Mouse (Mus musculus) liver, embryonic 12.5 days (tissue): ENCODE data around the gene Skp2. TPM values are rescaled to one million over a fixed set of nuclear protein-coding genes. Genes with fewer than 3 reads are reported as not detected.
A peak's percentile ranks its signal among the peaks of the same experiment; 100 is the strongest.

Experiments used
- ATAC-seq: fragments of 200-750 bp; cut with Nextera tagmentation; 2 replicates; pipeline ENCODE4 v1.8.0; 2017; ENCODE audit warnings: moderate number of reproducible peaks, mild to moderate bottlenecking, moderate library complexity
- H3K27ac ChIP-seq: fragments of 300-500 bp; sonication (generic); 2 replicates; pipeline ENCODE4 v1.5.1; 2016; ENCODE audit warnings: mild to moderate bottlenecking
- H3K27me3 ChIP-seq: fragments of 300-500 bp; sonication (generic); replicated peaks from 2 replicates; pipeline ENCODE4 v1.6.1; 2016; ENCODE audit warnings: mild to moderate bottlenecking, moderate library complexity
- H3K36me3 ChIP-seq: fragments of 300-500 bp; sonication (generic); 2 replicates; pipeline ENCODE4 v1.6.1; 2016; ENCODE audit warnings: mild to moderate bottlenecking, moderate library complexity
- H3K4me1 ChIP-seq: fragments of 300-500 bp; sonication (generic); 2 replicates; pipeline ENCODE4 v1.6.1; 2016
- H3K4me2 ChIP-seq: fragments of 300-500 bp; sonication (generic); 2 replicates; pipeline ENCODE4 v1.6.1; 2016; ENCODE audit warnings: mild to moderate bottlenecking, moderate library complexity
- H3K4me3 ChIP-seq: fragments of 300-500 bp; sonication (generic); 2 replicates; pipeline ENCODE4 v1.5.1; 2016; ENCODE audit warnings: mild to moderate bottlenecking, moderate library complexity
- H3K9ac ChIP-seq: fragments of 300-500 bp; sonication (generic); 2 replicates; pipeline ENCODE4 v1.6.1; 2016; ENCODE audit warnings: mild to moderate bottlenecking, moderate library complexity
- H3K9me3 ChIP-seq: fragments of 300-500 bp; sonication (generic); replicated peaks from 2 replicates; pipeline ENCODE4 v1.6.1; 2016; ENCODE audit warnings: mild to moderate bottlenecking, moderate library complexity
- WGBS: fragments of 180-500 bp; shearing (Covaris S2); methylation state at CpG from one replicate; pipeline ENCODE4 v1.1.7; 2016; ENCODE audit not compliant: insufficient replicate concordance; 5-methylcytosine and 5-hydroxymethylcytosine counted together
- polyA plus RNA-seq: library from polyadenylated mRNA; unstranded; fragments of >200 nt; fragmentation: Nextera tagmentation; extraction: Ambion mirVana; gene quantifications from 2 replicates; pipeline ENCODE4 v1.2.1, GENCODE M21; 2016

Gene Skp2
- polyA plus RNA-seq, 1 experiment from 2014 or later = 43.0 TPM

GRCm38 (mm10) chr15:9087895-9088682, 67.1 kb downstream of the Skp2 start:
- Histone ChIP-seq H3K9ac (no peak overlapping the region), H3K36me3 (peaks cover 98% of the 10 kb centered on the region), H3K4me2 (no peak overlapping the region), H3K9me3 (no peaks in the 10 kb centered on the region), H3K4me3 (no peak overlapping the region), H3K27me3 (no peaks in the 10 kb centered on the region), H3K4me1 (peaks cover 85% of the 10 kb centered on the region), H3K27ac (peak overlapping the region; percentile 76)
- WGBS = 86% methylated on average over 17 of the region's 17 CpGs
- no peak for ATAC-seq

DNA sequence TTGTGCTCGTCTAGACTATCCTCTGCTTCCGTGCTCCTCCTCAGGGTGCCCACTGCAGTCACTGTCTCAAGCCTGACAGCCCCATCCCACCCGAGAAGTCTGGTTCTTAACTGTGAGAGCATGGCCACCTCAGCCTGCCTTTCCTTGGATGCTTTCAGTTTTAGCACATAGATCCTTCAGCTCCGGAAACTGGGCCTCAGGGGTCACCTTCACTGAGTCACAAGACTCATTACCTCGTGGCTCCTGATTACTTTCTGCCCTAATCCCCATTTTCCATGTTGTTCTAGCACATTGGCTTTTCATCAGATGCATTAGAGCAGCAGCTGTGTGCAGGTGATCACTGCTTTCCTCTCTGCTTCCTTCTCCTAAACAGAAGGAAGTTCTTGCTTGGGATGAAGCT, 67.8 kb downstream of the Skp2 start:
- Histone ChIP-seq H3K4me1 (peaks cover 85% of the 10 kb centered on the region), H3K27me3 (no peaks in the 10 kb centered on the region), H3K9me3 (no peaks in the 10 kb centered on the region), H3K36me3 (peaks cover 97% of the 10 kb centered on the region), H3K9ac (peak overlapping the region; percentile 42), H3K4me2 (peak overlapping the region; percentile 40), H3K4me3 (no peak overlapping the region), H3K27ac (peak overlapping the region; percentile 76)
- WGBS = 79% methylated on average over 5 of the region's 5 CpGs
- no peak for ATAC-seq

- Histone ChIP-seq H3K4me3 (no peak overlapping the region), H3K4me2 (peak overlapping the region; percentile 40), H3K9ac (peak overlapping the region; percentile 42), H3K4me1 (peaks cover 87% of the 10 kb centered on the region), H3K36me3 (peaks cover 92% of the 10 kb centered on the region), H3K9me3 (no peaks in the 10 kb centered on the region), H3K27ac (peak overlapping the region; percentile 76), H3K27me3 (no peaks in the 10 kb centered on the region)
- peak; percentile 90 for ATAC-seq
- WGBS = 58% methylated on average over 11 of the region's 11 CpGs
These were observed 68.4 kb downstream of the Skp2 start for GRCm38 (mm10) chr15:9086813-9087212.

GRCm38 (mm10) chr15:9082753-9083152, 72.5 kb downstream of the Skp2 start:
- H3K4me1 ChIP-seq = peaks cover 90% of the 10 kb centered on the region
- no peak overlapping the region for H3K4me3 ChIP-seq
- H3K36me3 ChIP-seq = peaks cover 64% of the 10 kb centered on the region
- H3K9me3 ChIP-seq = no peaks in the 10 kb centered on the region
- ATAC-seq = no peak
- 88% methylated on average over 9 of the region's 9 CpGs for WGBS
- H3K27ac ChIP-seq = peak overlapping the region; percentile 64
- no peaks in the 10 kb centered on the region for H3K27me3 ChIP-seq
- H3K9ac ChIP-seq = no peak overlapping the region
- H3K4me2 ChIP-seq = 0 out of 2 replicates have a peak overlapping the region, but pooled peaks have one; percentile 28

GRCm38 (mm10) chr15:9081294-9081693, 73.9 kb downstream of the Skp2 start:
- H3K4me2 ChIP-seq = peak overlapping the region; percentile 82
- peaks cover 89% of the 10 kb centered on the region for H3K4me1 ChIP-seq
- WGBS = 52% methylated on average over 3 of the region's 3 CpGs
- no peaks in the 10 kb centered on the region for H3K27me3 ChIP-seq
- H3K9me3 ChIP-seq = no peaks in the 10 kb centered on the region
- peak overlapping the region; percentile 44; the same call in 1 of the 2 replicates for H3K4me3 ChIP-seq
- H3K27ac ChIP-seq = peak overlapping the region; percentile 100
- peaks cover 61% of the 10 kb centered on the region for H3K36me3 ChIP-seq
- ATAC-seq = peak; percentile 34
- H3K9ac ChIP-seq = peak overlapping the region; percentile 44

- H3K4me2 ChIP-seq = peak overlapping the region; percentile 82
- H3K27me3 ChIP-seq = no peaks in the 10 kb centered on the region
- peak overlapping the region; percentile 44 for H3K4me3 ChIP-seq
- H3K4me1 ChIP-seq = peaks cover 89% of the 10 kb centered on the region
- peak overlapping the region; percentile 100 for H3K27ac ChIP-seq
- H3K36me3 ChIP-seq = peaks cover 61% of the 10 kb centered on the region
- WGBS = 15% methylated on average over 4 of the region's 4 CpGs
- H3K9me3 ChIP-seq = no peaks in the 10 kb centered on the region
- ATAC-seq = peak; percentile 23
- peak overlapping the region; percentile 100 for H3K9ac ChIP-seq
These were observed 75.0 kb downstream of the Skp2 start for GRCm38 (mm10) chr15:9080206-9080605.

DNA sequence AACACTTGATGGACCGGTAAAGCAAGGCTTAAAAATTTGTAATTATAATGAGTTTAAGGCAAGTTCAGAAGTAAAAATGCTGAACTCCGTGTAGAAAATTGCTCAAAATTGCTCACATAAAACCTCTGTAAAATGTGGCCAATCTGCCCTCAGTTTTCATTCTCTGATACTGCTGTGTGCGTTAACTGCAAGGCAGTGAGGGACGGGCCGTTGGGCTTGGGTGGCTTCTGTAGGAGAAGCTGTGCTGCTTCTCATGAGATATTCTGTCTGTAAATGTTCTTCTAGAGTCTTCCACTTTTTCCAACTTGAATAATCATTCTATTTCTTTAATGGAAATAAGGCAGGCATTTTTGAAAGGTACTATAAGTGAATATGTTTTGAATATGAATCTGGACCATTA, 75.6 kb downstream of the Skp2 start:
- peak overlapping the region; percentile 100 for H3K9ac ChIP-seq
- H3K4me1 ChIP-seq = peaks cover 89% of the 10 kb centered on the region
- H3K4me2 ChIP-seq = peak overlapping the region; percentile 82
- WGBS = 19% methylated on average over 5 of the region's 5 CpGs
- H3K4me3 ChIP-seq = peak overlapping the region; percentile 43
- no peak for ATAC-seq
- H3K27me3 ChIP-seq = no peaks in the 10 kb centered on the region
- peak overlapping the region; percentile 100 for H3K27ac ChIP-seq
- peaks cover 60% of the 10 kb centered on the region for H3K36me3 ChIP-seq
- H3K9me3 ChIP-seq = no peaks in the 10 kb centered on the region

GRCm38 (mm10) chr15:9078481-9079300, 76.5 kb downstream of the Skp2 start:
- no peaks in the 10 kb centered on the region for H3K27me3 ChIP-seq
- no peaks in the 10 kb centered on the region for H3K9me3 ChIP-seq
- 13% methylated on average over 12 of the region's 12 CpGs for WGBS
- H3K4me2 ChIP-seq = peak overlapping the region; percentile 82
- H3K9ac ChIP-seq = peak overlapping the region; percentile 100
- peak overlapping the region; percentile 100 for H3K27ac ChIP-seq
- ATAC-seq = peak; percentile 80
- H3K36me3 ChIP-seq = peaks cover 50% of the 10 kb centered on the region
- peak overlapping the region; percentile 43 for H3K4me3 ChIP-seq
- H3K4me1 ChIP-seq = peaks cover 94% of the 10 kb centered on the region

DNA sequence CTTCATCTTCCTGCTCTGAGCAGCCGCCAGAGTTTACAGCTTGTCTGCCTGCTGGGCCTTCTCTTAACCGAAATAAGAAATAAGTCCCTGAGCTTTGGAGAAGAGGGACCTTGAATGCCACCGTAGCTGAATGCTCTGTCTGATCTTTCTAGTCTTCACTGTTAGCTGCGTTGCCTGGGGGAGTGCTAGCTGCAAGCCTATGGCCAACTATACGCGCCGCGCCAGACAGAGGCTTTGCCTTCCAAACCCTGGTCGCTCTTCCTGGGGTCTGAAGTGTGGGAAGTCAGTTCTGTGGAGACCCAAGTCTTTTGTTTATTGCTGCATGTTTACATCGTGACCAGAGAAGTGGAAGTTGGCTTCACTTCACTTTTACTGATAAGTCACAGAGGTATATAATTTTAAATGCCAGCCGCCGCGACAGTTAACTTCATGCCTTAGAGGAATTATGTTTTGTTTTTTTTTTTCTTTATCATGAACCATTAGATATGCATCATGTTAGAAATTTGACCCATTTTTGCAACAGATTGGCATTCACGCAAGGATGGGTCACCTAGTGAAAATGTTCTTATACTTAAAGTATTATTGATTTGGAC, 79.5 kb downstream of the Skp2 start:
- no peak for ATAC-seq
- WGBS = 22% methylated on average over 14 of the region's 14 CpGs
- no peaks in the 10 kb centered on the region for H3K9me3 ChIP-seq
- no peaks in the 10 kb centered on the region for H3K27me3 ChIP-seq
- peak overlapping the region; percentile 100 for H3K9ac ChIP-seq
- H3K4me2 ChIP-seq = peak overlapping the region; percentile 82
- H3K36me3 ChIP-seq = peaks cover 27% of the 10 kb centered on the region
- H3K4me3 ChIP-seq = peak overlapping the region; percentile 99
- peak overlapping the region; percentile 100 for H3K27ac ChIP-seq
- peaks cover 71% of the 10 kb centered on the region for H3K4me1 ChIP-seq

DNA sequence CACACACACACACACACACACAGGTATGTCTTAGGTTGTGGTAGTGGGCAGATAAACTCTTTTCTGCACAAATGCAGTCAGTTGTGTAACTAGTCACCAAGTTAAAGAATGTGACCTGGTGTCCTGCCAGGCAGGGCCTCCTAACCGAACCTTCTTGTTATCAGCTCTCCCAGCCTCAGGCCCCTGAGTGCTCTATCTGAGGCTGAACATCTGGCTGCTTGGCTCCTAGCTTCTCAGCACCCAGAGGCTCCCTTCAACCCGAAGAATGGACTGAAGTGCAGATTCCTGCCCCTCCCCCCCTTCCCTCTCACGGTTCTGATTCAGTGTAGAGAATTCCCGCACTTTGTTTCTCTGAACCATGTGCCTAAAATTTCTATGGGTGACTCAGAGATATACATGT, 80.6 kb downstream of the Skp2 start:
- WGBS = 2% methylated on average over 4 of the region's 4 CpGs
- Histone ChIP-seq H3K36me3 (peaks cover 26% of the 10 kb centered on the region), H3K4me3 (peak overlapping the region; percentile 99), H3K9ac (peak overlapping the region; percentile 100), H3K4me2 (peak overlapping the region; percentile 82), H3K27ac (peak overlapping the region; percentile 100), H3K4me1 (peaks cover 68% of the 10 kb centered on the region), H3K9me3 (no peaks in the 10 kb centered on the region), H3K27me3 (no peaks in the 10 kb centered on the region)
- peak; percentile 79 for ATAC-seq

DNA sequence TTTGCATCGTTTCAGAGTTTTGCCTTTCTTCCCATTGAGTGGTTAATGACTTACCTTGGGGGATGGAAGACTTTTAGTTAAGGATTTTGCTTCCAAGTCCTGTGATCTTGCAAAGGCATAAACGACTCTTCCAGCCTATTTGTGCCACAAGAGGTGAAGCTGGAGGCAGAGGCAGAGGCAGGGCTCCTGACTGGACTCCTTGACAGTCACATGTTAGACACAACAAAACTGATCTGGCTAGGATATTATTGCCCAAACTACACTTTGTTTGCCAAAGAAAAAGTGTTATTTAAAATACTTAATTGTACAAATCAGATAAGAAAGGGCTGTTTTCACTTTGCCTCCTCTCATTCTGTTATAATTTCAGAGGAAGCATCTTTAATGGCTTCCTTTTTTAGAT, 81.1 kb downstream of the Skp2 start:
- WGBS = 10% methylated on average over 2 of the region's 2 CpGs
- H3K36me3 ChIP-seq = peaks cover 26% of the 10 kb centered on the region
- H3K4me3 ChIP-seq = peak overlapping the region; percentile 99
- peak overlapping the region; percentile 82 for H3K4me2 ChIP-seq
- ATAC-seq = no peak
- no peaks in the 10 kb centered on the region for H3K9me3 ChIP-seq
- H3K9ac ChIP-seq = peak overlapping the region; percentile 100
- H3K27ac ChIP-seq = peak overlapping the region; percentile 100
- H3K27me3 ChIP-seq = no peaks in the 10 kb centered on the region
- H3K4me1 ChIP-seq = peaks cover 66% of the 10 kb centered on the region
